Mouse (Mus musculus): Measurements from ENCODE around the gene Ndufs8. TPM values are rescaled to one million over a fixed set of nuclear protein-coding genes. Genes with fewer than 3 reads are reported as not detected.
A peak's percentile ranks its signal among the peaks of the same experiment; 100 is the strongest.

Ndufs8 gene
- polyA plus RNA-seq, 1 experiment, result 91.7 TPM

GRCm38 (mm10) chr19:3889096-3889495 is 23.5 kb downstream of the Ndufs8 start:
- Histone ChIP-seq H3K4me3 (ENCODE audit: low read depth, low read length) (no peak overlapping the region), H3K4me1 (ENCODE audit: control insufficient read depth, insufficient read depth, low read length) (no peaks in the 10 kb centered on the region), H3K9me3 (replicated peaks; ENCODE audit: control insufficient read depth, insufficient read depth, low read length, poor library complexity, severe bottlenecking) (no peaks in the 10 kb centered on the region), H3K27me3 (ENCODE audit: control insufficient read depth, insufficient read depth, low read length, poor library complexity, severe bottlenecking) (no peaks in the 10 kb centered on the region), H3K36me3 (ENCODE audit: control insufficient read depth, insufficient read depth, low read length, poor library complexity, severe bottlenecking) (peaks cover 75% of the 10 kb centered on the region), H3K27ac (ENCODE audit: insufficient read depth, low read length) (no peak overlapping the region), H3K9ac (ENCODE audit: low read depth, poor library complexity, severe bottlenecking) (no peak overlapping the region)
- TF ChIP-seq POLR2A (IDR thresholded peaks at IDR 0.05; ENCODE audit: insufficient read depth, low read length) (no peak), CTCF (IDR thresholded peaks at IDR 0.05; ENCODE audit: low read depth, low read length) (no peak), EP300 (IDR thresholded peaks at IDR 0.05; ENCODE audit: insufficient read depth, low read depth, low read length) (no peak)

DNA sequence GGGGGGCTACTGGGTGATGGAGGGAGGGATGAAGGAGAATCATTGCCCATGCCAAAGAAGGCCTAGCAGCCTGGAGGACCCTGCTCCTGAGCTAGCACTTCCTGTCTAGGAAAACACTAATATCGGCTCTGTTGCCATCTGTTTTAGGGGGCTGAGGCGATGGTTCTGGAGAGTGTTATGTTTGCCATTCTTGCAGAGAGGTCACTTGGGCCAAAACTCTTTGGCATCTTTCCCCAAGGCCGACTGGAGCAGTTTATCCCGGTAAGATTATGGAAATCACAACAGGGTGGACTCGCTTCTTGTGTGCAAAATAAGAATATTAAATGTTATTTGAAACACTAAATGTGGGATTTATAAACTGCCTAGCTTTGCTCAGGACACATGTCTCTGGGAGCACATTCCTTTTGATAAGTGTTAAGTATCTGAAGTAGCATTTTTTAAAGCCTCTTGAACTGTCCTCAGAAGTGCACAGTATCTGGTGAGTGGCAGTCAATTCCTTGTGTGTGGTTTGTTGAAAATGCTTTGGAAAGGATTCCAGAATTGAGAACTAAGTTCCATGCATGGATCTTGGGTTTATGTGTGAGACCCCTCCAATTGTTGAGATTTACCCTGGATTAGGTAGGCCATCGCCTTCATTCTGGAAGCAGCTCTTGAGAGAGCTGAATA is 28.1 kb downstream of the Ndufs8 start:
- Histone ChIP-seq H3K9ac (ENCODE audit: low read depth, poor library complexity, severe bottlenecking) (no peak overlapping the region), H3K4me3 (ENCODE audit: low read depth, low read length) (no peak overlapping the region), H3K27me3 (ENCODE audit: control insufficient read depth, insufficient read depth, low read length, poor library complexity, severe bottlenecking) (no peaks in the 10 kb centered on the region), H3K36me3 (ENCODE audit: control insufficient read depth, insufficient read depth, low read length, poor library complexity, severe bottlenecking) (peaks cover 63% of the 10 kb centered on the region), H3K9me3 (replicated peaks; ENCODE audit: control insufficient read depth, insufficient read depth, low read length, poor library complexity, severe bottlenecking) (no peaks in the 10 kb centered on the region), H3K4me1 (ENCODE audit: control insufficient read depth, insufficient read depth, low read length) (no peaks in the 10 kb centered on the region), H3K27ac (ENCODE audit: insufficient read depth, low read length) (no peak overlapping the region)
- no peak for TF ChIP-seq EP300 (IDR thresholded peaks at IDR 0.05; ENCODE audit: insufficient read depth, low read depth, low read length)
- no peak for TF ChIP-seq CTCF (IDR thresholded peaks at IDR 0.05; ENCODE audit: low read depth, low read length)
- no peak for TF ChIP-seq POLR2A (IDR thresholded peaks at IDR 0.05; ENCODE audit: insufficient read depth, low read length)

DNA sequence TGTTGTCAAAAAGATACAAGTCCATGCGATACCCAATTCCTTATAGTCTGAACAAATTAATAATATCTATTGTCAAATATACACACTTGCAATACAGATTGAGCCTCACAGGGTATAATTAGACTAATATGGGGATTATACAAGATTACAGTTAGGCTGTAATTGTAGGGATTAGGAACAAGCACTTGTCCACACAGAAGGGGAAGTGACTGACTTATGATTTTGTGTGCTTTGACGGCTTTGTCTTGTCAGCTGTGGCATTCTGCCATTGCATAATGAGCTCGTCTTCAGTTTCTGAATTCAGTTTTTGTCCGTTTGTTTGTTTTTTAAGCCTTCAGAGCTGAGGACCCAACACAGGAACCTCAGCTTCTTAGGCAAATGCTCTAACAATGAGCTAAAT is 30.4 kb downstream of the Ndufs8 start:
- Histone ChIP-seq H3K27ac (ENCODE audit: insufficient read depth, low read length) (no peak overlapping the region), H3K9ac (ENCODE audit: low read depth, poor library complexity, severe bottlenecking) (no peak overlapping the region), H3K4me3 (ENCODE audit: low read depth, low read length) (no peak overlapping the region), H3K4me1 (ENCODE audit: control insufficient read depth, insufficient read depth, low read length) (no peaks in the 10 kb centered on the region), H3K36me3 (ENCODE audit: control insufficient read depth, insufficient read depth, low read length, poor library complexity, severe bottlenecking) (peaks cover 47% of the 10 kb centered on the region), H3K9me3 (replicated peaks; ENCODE audit: control insufficient read depth, insufficient read depth, low read length, poor library complexity, severe bottlenecking) (no peaks in the 10 kb centered on the region), H3K27me3 (ENCODE audit: control insufficient read depth, insufficient read depth, low read length, poor library complexity, severe bottlenecking) (no peaks in the 10 kb centered on the region)
- TF ChIP-seq EP300 (IDR thresholded peaks at IDR 0.05; ENCODE audit: insufficient read depth, low read depth, low read length), result no peak
- no peak for TF ChIP-seq POLR2A (IDR thresholded peaks at IDR 0.05; ENCODE audit: insufficient read depth, low read length)
- no peak for TF ChIP-seq CTCF (IDR thresholded peaks at IDR 0.05; ENCODE audit: low read depth, low read length)

- no peaks in the 10 kb centered on the region for H3K4me1 ChIP-seq (ENCODE audit: control insufficient read depth, insufficient read depth, low read length)
- no peak for TF ChIP-seq POLR2A (IDR thresholded peaks at IDR 0.05; ENCODE audit: insufficient read depth, low read length)
- H3K9ac ChIP-seq (ENCODE audit: low read depth, poor library complexity, severe bottlenecking), result no peak overlapping the region
- no peaks in the 10 kb centered on the region for H3K9me3 ChIP-seq (replicated peaks; ENCODE audit: control insufficient read depth, insufficient read depth, low read length, poor library complexity, severe bottlenecking)
- H3K36me3 ChIP-seq (ENCODE audit: control insufficient read depth, insufficient read depth, low read length, poor library complexity, severe bottlenecking), result peaks cover 39% of the 10 kb centered on the region
- H3K27me3 ChIP-seq (ENCODE audit: control insufficient read depth, insufficient read depth, low read length, poor library complexity, severe bottlenecking), result no peaks in the 10 kb centered on the region
- H3K4me3 ChIP-seq (ENCODE audit: low read depth, low read length), result no peak overlapping the region
- H3K27ac ChIP-seq (ENCODE audit: insufficient read depth, low read length), result no peak overlapping the region
Observed at GRCm38 (mm10) chr19:3880054-3880848, 32.3 kb downstream of the Ndufs8 start.

- Histone ChIP-seq H3K4me1 (ENCODE audit: control insufficient read depth, insufficient read depth, low read length) (no peaks in the 10 kb centered on the region), H3K9ac (ENCODE audit: low read depth, poor library complexity, severe bottlenecking) (no peak overlapping the region), H3K36me3 (ENCODE audit: control insufficient read depth, insufficient read depth, low read length, poor library complexity, severe bottlenecking) (peaks cover 24% of the 10 kb centered on the region), H3K27ac (ENCODE audit: insufficient read depth, low read length) (peak overlapping the region; percentile 83), H3K9me3 (replicated peaks; ENCODE audit: control insufficient read depth, insufficient read depth, low read length, poor library complexity, severe bottlenecking) (no peaks in the 10 kb centered on the region), H3K4me3 (ENCODE audit: low read depth, low read length) (no peak overlapping the region), H3K27me3 (ENCODE audit: control insufficient read depth, insufficient read depth, low read length, poor library complexity, severe bottlenecking) (no peaks in the 10 kb centered on the region)
- TF ChIP-seq POLR2A (IDR thresholded peaks at IDR 0.05; ENCODE audit: insufficient read depth, low read length) (no peak), EP300 (IDR thresholded peaks at IDR 0.05; ENCODE audit: insufficient read depth, low read depth, low read length) (no peak), CTCF (IDR thresholded peaks at IDR 0.05; ENCODE audit: low read depth, low read length) (no peak)
Observed at GRCm38 (mm10) chr19:3875045-3875444, 37.5 kb downstream of the Ndufs8 start.

DNA sequence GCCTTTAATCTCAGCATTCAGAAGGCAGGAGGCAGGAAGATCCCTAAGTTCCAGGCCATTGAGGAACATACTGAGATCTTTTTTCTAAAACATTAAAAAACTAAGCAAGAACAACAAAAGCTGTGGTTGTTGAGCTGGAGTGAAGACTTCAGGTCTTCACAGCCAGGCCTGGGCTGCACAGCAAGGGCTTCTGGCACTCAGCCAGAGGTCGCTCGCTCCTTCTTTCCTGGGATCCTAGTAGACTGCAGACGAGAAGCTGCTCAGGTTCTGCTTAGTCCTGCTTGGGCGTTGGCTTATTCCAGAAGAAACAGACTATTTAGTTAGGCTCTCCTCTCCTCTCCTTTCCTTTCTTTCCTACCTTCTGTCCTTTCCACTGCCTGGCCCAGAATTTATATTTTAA is 40.2 kb downstream of the Ndufs8 start:
- H3K9me3 ChIP-seq (replicated peaks; ENCODE audit: control insufficient read depth, insufficient read depth, low read length, poor library complexity, severe bottlenecking), result no peaks in the 10 kb centered on the region
- H3K9ac ChIP-seq (ENCODE audit: low read depth, poor library complexity, severe bottlenecking), result no peak overlapping the region
- TF ChIP-seq CTCF (IDR thresholded peaks at IDR 0.05; ENCODE audit: low read depth, low read length) (no peak), EP300 (IDR thresholded peaks at IDR 0.05; ENCODE audit: insufficient read depth, low read depth, low read length) (no peak), POLR2A (IDR thresholded peaks at IDR 0.05; ENCODE audit: insufficient read depth, low read length) (no peak)
- peaks cover 20% of the 10 kb centered on the region for H3K36me3 ChIP-seq (ENCODE audit: control insufficient read depth, insufficient read depth, low read length, poor library complexity, severe bottlenecking)
- H3K4me1 ChIP-seq (ENCODE audit: control insufficient read depth, insufficient read depth, low read length), result no peaks in the 10 kb centered on the region
- no peak overlapping the region for H3K27ac ChIP-seq (ENCODE audit: insufficient read depth, low read length)
- no peaks in the 10 kb centered on the region for H3K27me3 ChIP-seq (ENCODE audit: control insufficient read depth, insufficient read depth, low read length, poor library complexity, severe bottlenecking)
- no peak overlapping the region for H3K4me3 ChIP-seq (ENCODE audit: low read depth, low read length)
